Mouse (Mus musculus) olfactory bulb, adult 2 months (tissue): ENCODE measurements around the gene Nek10.

Source experiments
- CTCF ChIP-seq: fragments of 200-500 bp; IDR thresholded peaks from 2 replicates; pipeline ENCODE4 v1.5.1; 2012; ENCODE audit warnings: low read depth, mild to moderate bottlenecking, low read length, moderate library complexity; ENCODE audit not compliant: insufficient read depth
- POLR2A ChIP-seq: fragments of 200-500 bp; IDR thresholded peaks from 2 replicates; pipeline ENCODE4 v1.6.1; 2012; ENCODE audit warnings: mild to moderate bottlenecking, low read depth, low read length, moderate library complexity; ENCODE audit not compliant: insufficient read depth

DNA sequence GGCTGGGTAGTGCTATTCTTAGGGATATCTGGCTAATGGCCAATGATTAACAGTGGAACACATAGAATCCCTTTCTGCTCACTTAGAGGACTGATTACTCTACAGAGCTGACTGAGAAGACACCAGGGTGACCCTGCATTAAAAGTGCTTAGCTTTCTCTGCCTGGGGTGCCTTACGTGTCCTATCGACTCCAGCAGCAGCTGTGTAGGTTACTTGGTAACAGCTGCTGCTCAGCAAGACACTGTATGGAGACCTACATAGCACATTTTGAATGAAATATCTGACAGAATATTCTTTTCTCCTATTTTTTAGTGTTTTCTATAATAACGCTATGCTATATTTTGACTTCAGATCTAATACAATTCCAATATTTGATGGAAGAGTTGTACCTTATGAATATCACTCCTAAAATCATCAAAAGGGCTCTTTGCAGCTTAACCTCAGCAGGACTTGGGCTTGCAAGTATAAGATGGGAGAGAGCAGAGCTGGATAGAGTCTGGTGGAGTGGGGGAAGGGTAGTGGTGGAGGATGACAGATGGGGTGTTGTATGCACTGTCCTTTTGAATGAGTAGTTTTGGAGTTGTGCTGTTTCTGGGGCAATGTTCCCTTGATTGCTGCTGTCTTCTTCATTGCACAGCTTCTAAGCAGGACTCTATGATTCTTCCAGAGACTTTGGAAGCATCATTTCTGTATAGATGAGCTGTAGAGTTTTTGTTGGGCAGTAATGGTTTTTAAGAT, 93.4 kb downstream of the Nek10 start:
- TF ChIP-seq CTCF: no peak
- TF ChIP-seq POLR2A: no peak
